Mouse (Mus musculus) myocyte (in vitro differentiated cells): ENCODE measurements around the gene Atp5g2. TPM values are rescaled to one million over a fixed set of nuclear protein-coding genes. Genes with fewer than 3 reads are reported as not detected.

ENCODE experiments used
- H3K27me3 ChIP-seq: one replicate; pipeline ENCODE4 v1.6.1; 2011; ENCODE audit not compliant: control insufficient read depth, insufficient read depth, insufficient read length
- H3K36me3 ChIP-seq: one replicate; pipeline ENCODE4 v1.6.1; 2011; ENCODE audit not compliant: control insufficient read depth, insufficient read depth
- H3K4me2 ChIP-seq: one replicate; pipeline ENCODE4 v1.6.1; 2011; ENCODE audit warnings: low read depth, control low read depth
- H3K4me3 ChIP-seq: one replicate; pipeline ENCODE4 v1.5.1; 2011; ENCODE audit warnings: mild to moderate bottlenecking, control low read depth, moderate library complexity
- H3K79me2 ChIP-seq: one replicate; pipeline ENCODE4 v1.6.1; 2011; ENCODE audit not compliant: control insufficient read depth, insufficient read depth
- H3ac ChIP-seq: one replicate; pipeline ENCODE4 v1.6.1; 2011; ENCODE audit not compliant: control insufficient read depth, insufficient read length
- CEBPB ChIP-seq: IDR thresholded peaks from 2 replicates; pipeline ENCODE4 v1.6.1; 2011; ENCODE audit warnings: mild to moderate bottlenecking, moderate library complexity; ENCODE audit not compliant: poor library complexity, insufficient read depth, severe bottlenecking
- E2F4 ChIP-seq: IDR thresholded peaks from one replicate; pipeline ENCODE4 v1.6.1; 2011; ENCODE audit warnings: mild to moderate bottlenecking, control low read depth, moderate library complexity; ENCODE audit not compliant: insufficient read depth
- MAX ChIP-seq: IDR thresholded peaks from one replicate; pipeline ENCODE4 v1.6.1; 2011; ENCODE audit warnings: low read depth, mild to moderate bottlenecking, control low read depth
- MYOD1 ChIP-seq, 3 experiments: IDR thresholded peaks; one replicate each; pipeline ENCODE4 v1.6.1; 2011; ENCODE audit warnings: control low read depth in 2 of 3, low read depth in 2 of 3, mild to moderate bottlenecking in 2 of 3, moderate library complexity in 1 of 3; ENCODE audit not compliant: insufficient read length in 2 of 3, control insufficient read depth in 1 of 3
- MYOG ChIP-seq, 3 experiments: IDR thresholded peaks; one replicate each; pipeline ENCODE4 v1.6.1; 2011; ENCODE audit warnings: control low read depth in 2 of 3, low read depth in 2 of 3, mild to moderate bottlenecking in 2 of 3; ENCODE audit not compliant: insufficient read length in 2 of 3, control insufficient read depth in 1 of 3, insufficient read depth in 1 of 3
- POLR2A ChIP-seq: IDR thresholded peaks from one replicate; pipeline ENCODE4 v1.6.1; 2011; ENCODE audit warnings: low read depth, mild to moderate bottlenecking, control low read depth, moderate library complexity; ENCODE audit not compliant: insufficient read length
- POLR2AphosphoS2 ChIP-seq: IDR thresholded peaks from one replicate; pipeline ENCODE4 v1.6.1; 2011; ENCODE audit warnings: low read depth, control low read depth; ENCODE audit not compliant: insufficient read length
- REST ChIP-seq: IDR thresholded peaks from one replicate; pipeline ENCODE4 v1.6.1; 2011; ENCODE audit warnings: mild to moderate bottlenecking, control low read depth, moderate library complexity; ENCODE audit not compliant: insufficient read depth, insufficient read length
- SRF ChIP-seq: IDR thresholded peaks from one replicate; pipeline ENCODE4 v1.6.1; 2011; ENCODE audit warnings: low read depth; ENCODE audit not compliant: control insufficient read depth, insufficient read length
- TCF12 ChIP-seq: IDR thresholded peaks from one replicate; pipeline ENCODE4 v1.6.1; 2011; ENCODE audit warnings: mild to moderate bottlenecking, control low read depth; ENCODE audit not compliant: poor library complexity, insufficient read depth, severe bottlenecking
- TCF3 ChIP-seq: IDR thresholded peaks from one replicate; pipeline ENCODE4 v1.6.1; 2011; ENCODE audit warnings: low read depth, control low read depth; ENCODE audit not compliant: insufficient read length
- USF1 ChIP-seq: IDR thresholded peaks from one replicate; pipeline ENCODE4 v1.6.1; 2011; ENCODE audit warnings: low read depth, mild to moderate bottlenecking, control low read depth, moderate library complexity
- polyA plus RNA-seq: library from polyadenylated mRNA; unstranded; fragments of >200 nt; fragmentation: generic; extraction: Trizol; gene quantifications from one replicate; pipeline ENCODE4 v1.2.1, GENCODE M21; 2012; ENCODE audit warnings: missing spikeins

Gene Atp5g2
- polyA plus RNA-seq, 1 experiment, result 947 TPM

GRCm38 (mm10) chr15:102705226-102705894 lies 33.2 kb upstream of the Atp5g2 start:
- Histone ChIP-seq H3K4me2 (no peak overlapping the region), H3K79me2 (no peaks in the 10 kb centered on the region), H3K36me3 (peaks cover 7% of the 10 kb centered on the region), H3K27me3 (no peaks in the 10 kb centered on the region), H3ac (no peak overlapping the region), H3K4me3 (no peak overlapping the region)
- TF ChIP-seq POLR2AphosphoS2 (peak; percentile 16), MAX (no peak), CEBPB (no peak), MYOD1 (IDR thresholded peaks at IDR 0.05; ENCODE audit: control insufficient read depth in 1 of 3, insufficient read length in 2 of 3, low read depth in 2 of 3) (no peak), REST (no peak), TCF3 (no peak), POLR2A (no peak), USF1 (no peak)

GRCm38 (mm10) chr15:102704806-102705205 lies 32.7 kb upstream of the Atp5g2 start:
- Histone ChIP-seq H3ac (no peak overlapping the region), H3K36me3 (peaks cover 1% of the 10 kb centered on the region), H3K4me2 (no peak overlapping the region), H3K27me3 (no peaks in the 10 kb centered on the region), H3K79me2 (no peaks in the 10 kb centered on the region), H3K4me3 (no peak overlapping the region)
- TF ChIP-seq MYOD1 (IDR thresholded peaks at IDR 0.05; ENCODE audit: control insufficient read depth in 1 of 3, insufficient read length in 2 of 3, low read depth in 2 of 3) (no peak), REST (no peak), TCF12 (no peak), POLR2AphosphoS2 (no peak), TCF3 (no peak), MYOG (IDR thresholded peaks at IDR 0.05; ENCODE audit: control insufficient read depth in 1 of 3, insufficient read depth in 1 of 3, insufficient read length in 2 of 3, low read depth in 2 of 3) (no peak), POLR2A (no peak), SRF (no peak)

DNA sequence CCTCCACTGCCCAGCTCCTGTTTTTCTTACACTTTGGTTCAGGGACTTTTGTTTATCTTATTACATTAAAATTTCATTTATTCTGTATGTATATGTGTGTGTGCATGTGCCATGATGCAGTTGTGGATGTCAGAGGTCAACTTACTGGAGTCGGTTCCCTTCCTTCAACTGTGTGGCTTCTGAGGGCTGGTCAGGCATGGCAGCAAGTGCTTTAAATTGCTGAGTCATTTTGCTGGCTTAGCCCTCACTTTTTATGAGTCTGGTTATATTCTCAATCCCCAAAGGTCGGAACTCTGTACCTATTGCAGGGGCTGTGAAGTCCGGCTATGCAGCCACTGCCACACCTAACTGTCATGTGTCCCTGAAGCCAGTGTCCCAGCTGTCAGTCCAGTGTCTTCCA lies 30.8 kb upstream of the Atp5g2 start:
- no peaks in the 10 kb centered on the region for H3K27me3 ChIP-seq
- H3K4me2 ChIP-seq, result no peak overlapping the region
- no peak overlapping the region for H3ac ChIP-seq
- H3K36me3 ChIP-seq, result no peaks in the 10 kb centered on the region
- no peaks in the 10 kb centered on the region for H3K79me2 ChIP-seq
- no peak overlapping the region for H3K4me3 ChIP-seq
- TF ChIP-seq MYOD1 (IDR thresholded peaks at IDR 0.05; ENCODE audit: control insufficient read depth in 1 of 3, insufficient read length in 2 of 3, low read depth in 2 of 3) (peak in 1 of 3 experiments; percentile 10), SRF (no peak)

- no peaks in the 10 kb centered on the region for H3K36me3 ChIP-seq
- no peak overlapping the region for H3ac ChIP-seq
- no peak overlapping the region for H3K4me2 ChIP-seq
- TF ChIP-seq TCF3, result no peak
- no peak for TF ChIP-seq MYOG (IDR thresholded peaks at IDR 0.05; ENCODE audit: control insufficient read depth in 1 of 3, insufficient read depth in 1 of 3, insufficient read length in 2 of 3, low read depth in 2 of 3)
- no peak for TF ChIP-seq POLR2A
- no peak for TF ChIP-seq MYOD1 (IDR thresholded peaks at IDR 0.05; ENCODE audit: control insufficient read depth in 1 of 3, insufficient read length in 2 of 3, low read depth in 2 of 3)
- TF ChIP-seq POLR2AphosphoS2, result no peak
- TF ChIP-seq TCF12, result no peak
- TF ChIP-seq MAX, result no peak
- H3K4me3 ChIP-seq, result no peak overlapping the region
- H3K27me3 ChIP-seq, result peaks cover 39% of the 10 kb centered on the region
- no peaks in the 10 kb centered on the region for H3K79me2 ChIP-seq
Measured at GRCm38 (mm10) chr15:102698193-102698592, 26.0 kb upstream of the Atp5g2 start.

GRCm38 (mm10) chr15:102696899-102697298 lies 24.7 kb upstream of the Atp5g2 start:
- Histone ChIP-seq H3K4me2 (no peak overlapping the region), H3K36me3 (no peaks in the 10 kb centered on the region), H3K27me3 (peaks cover 52% of the 10 kb centered on the region), H3K79me2 (no peaks in the 10 kb centered on the region), H3K4me3 (no peak overlapping the region), H3ac (no peak overlapping the region)
- TF ChIP-seq MYOD1 (IDR thresholded peaks at IDR 0.05; ENCODE audit: control insufficient read depth in 1 of 3, insufficient read length in 2 of 3, low read depth in 2 of 3), result no peak
- TF ChIP-seq REST, result no peak
- TF ChIP-seq MYOG (IDR thresholded peaks at IDR 0.05; ENCODE audit: control insufficient read depth in 1 of 3, insufficient read depth in 1 of 3, insufficient read length in 2 of 3, low read depth in 2 of 3), result no peak
- TF ChIP-seq POLR2A, result no peak
- TF ChIP-seq E2F4, result no peak
- TF ChIP-seq SRF, result no peak
- no peak for TF ChIP-seq MAX
- no peak for TF ChIP-seq POLR2AphosphoS2
- no peak for TF ChIP-seq USF1
- no peak for TF ChIP-seq TCF3
- no peak for TF ChIP-seq TCF12
- TF ChIP-seq CEBPB, result no peak
